Mouse (Mus musculus) MEL (cell line): Measurements from ENCODE around the gene Tuba3a. TPM values are rescaled to one million over a fixed set of nuclear protein-coding genes. Genes with fewer than 3 reads are reported as not detected.

Experiments used
- DNase-seq: peaks from one replicate; pipeline ENCODE4 v3.0.0; 2011; ENCODE audit warnings: low read depth, low spot score
- H3K27ac ChIP-seq: 2 replicates; pipeline ENCODE4 v1.5.1; 2012; ENCODE audit warnings: low read depth, mild to moderate bottlenecking, control low read depth, low read length, moderate library complexity; ENCODE audit not compliant: control insufficient read depth
- H3K27me3 ChIP-seq, 2 experiments: fragments of 150-350 bp in 1 of 2; sonication (generic) in 1 of 2; 2 replicates each; pipeline ENCODE4 v1.6.1; 2012; ENCODE audit warnings: low read length in 2 of 2, mild to moderate bottlenecking in 2 of 2, improper control_type of control experiment in 1 of 2, moderate library complexity in 1 of 2; ENCODE audit not compliant: insufficient read depth in 2 of 2, control insufficient read depth in 1 of 2
- H3K36me3 ChIP-seq, 2 experiments: 2 replicates each; pipeline ENCODE4 v1.6.1; 2012 to 2014; ENCODE audit warnings: low read length in 2 of 2, improper control_type of control experiment in 1 of 2, inconsistent platforms in 1 of 2, mild to moderate bottlenecking in 1 of 2; ENCODE audit not compliant: insufficient read depth in 2 of 2, control insufficient read depth in 1 of 2
- H3K4me1 ChIP-seq, 2 experiments: fragments of 150-350 bp in 1 of 2; sonication (generic) in 1 of 2; 2 replicates each; pipeline ENCODE4 v1.6.1; 2012; ENCODE audit warnings: low read length in 2 of 2, improper control_type of control experiment in 1 of 2, mild to moderate bottlenecking in 1 of 2; ENCODE audit not compliant: insufficient read depth in 2 of 2, control insufficient read depth in 1 of 2
- H3K4me3 ChIP-seq, 2 experiments: fragments of 150-350 bp in 1 of 2; sonication (generic) in 1 of 2; 2 replicates each; pipeline ENCODE4 v1.5.1; 2012; ENCODE audit warnings: low read depth in 2 of 2, low read length in 2 of 2, mild to moderate bottlenecking in 2 of 2, moderate library complexity in 2 of 2, control low read depth in 1 of 2, improper control_type of control experiment in 1 of 2; ENCODE audit not compliant: control insufficient read depth in 1 of 2, insufficient read depth in 1 of 2
- H3K79me2 ChIP-seq: 2 replicates; pipeline ENCODE4 v1.6.1; 2012; ENCODE audit warnings: mild to moderate bottlenecking, low read length, moderate library complexity; ENCODE audit not compliant: control insufficient read depth, poor library complexity, insufficient read depth
- H3K9ac ChIP-seq: 2 replicates; pipeline ENCODE4 v1.6.1; 2012; ENCODE audit warnings: low read depth, mild to moderate bottlenecking, control low read depth, low read length, moderate library complexity; ENCODE audit not compliant: control insufficient read depth, poor library complexity, severe bottlenecking
- H3K9me3 ChIP-seq: fragments of 150-350 bp; sonication (generic); replicated peaks from 2 replicates; pipeline ENCODE4 v1.6.1; 2012; ENCODE audit warnings: mild to moderate bottlenecking, low read length, improper control_type of control experiment, moderate library complexity; ENCODE audit not compliant: insufficient read depth
- BHLHE40 ChIP-seq: IDR thresholded peaks from 2 replicates; pipeline ENCODE4 v1.6.1; 2012; ENCODE audit warnings: low read depth, mild to moderate bottlenecking, inconsistent platforms, low read length, improper control_type of control experiment, borderline replicate concordance
- CHD2 ChIP-seq: IDR thresholded peaks from 2 replicates; pipeline ENCODE4 v1.6.1; 2011; ENCODE audit warnings: low read length, improper control_type of control experiment
- EP300 ChIP-seq, 2 experiments: IDR thresholded peaks; 2 replicates each; pipeline ENCODE4 v1.6.1; 2011; ENCODE audit warnings: improper control_type of control experiment in 2 of 2, low read length in 2 of 2, low read depth in 1 of 2, mild to moderate bottlenecking in 1 of 2
- GABPA ChIP-seq: IDR thresholded peaks from 2 replicates; pipeline ENCODE4 v1.6.1; 2012; ENCODE audit warnings: low read depth, mild to moderate bottlenecking, inconsistent platforms, low read length, improper control_type of control experiment, moderate library complexity
- JUND ChIP-seq: IDR thresholded peaks from 2 replicates; pipeline ENCODE4 v1.6.1; 2011; ENCODE audit warnings: low read depth, mild to moderate bottlenecking, improper control_type of control experiment, low read length
- MAFK ChIP-seq: IDR thresholded peaks from 2 replicates; pipeline ENCODE4 v1.6.1; 2011; ENCODE audit warnings: low read depth, mild to moderate bottlenecking, low read length, improper control_type of control experiment, borderline replicate concordance
- MAX ChIP-seq: IDR thresholded peaks from 2 replicates; pipeline ENCODE4 v1.6.1; 2011; ENCODE audit warnings: low read length, improper control_type of control experiment
- MXI1 ChIP-seq: IDR thresholded peaks from 2 replicates; pipeline ENCODE4 v1.6.1; 2011; ENCODE audit warnings: mild to moderate bottlenecking, low read depth, low read length, improper control_type of control experiment
- MYB ChIP-seq: IDR thresholded peaks from 2 replicates; pipeline ENCODE4 v1.6.1; 2011; ENCODE audit warnings: mild to moderate bottlenecking, low read depth, low read length, improper control_type of control experiment
- MYC ChIP-seq: IDR thresholded peaks from 2 replicates; pipeline ENCODE4 v1.6.1; 2011; ENCODE audit warnings: low read depth, mild to moderate bottlenecking, low read length, improper control_type of control experiment, moderate library complexity
- NELFE ChIP-seq: IDR thresholded peaks from 2 replicates; pipeline ENCODE4 v1.6.1; 2011; ENCODE audit warnings: low read depth, low read length, improper control_type of control experiment
- NRF1 ChIP-seq: IDR thresholded peaks from 2 replicates; pipeline ENCODE4 v1.6.1; 2014; ENCODE audit warnings: low read depth, mild to moderate bottlenecking, inconsistent platforms, low read length, improper control_type of control experiment, moderate library complexity; ENCODE audit not compliant: poor library complexity, insufficient read depth, severe bottlenecking
- POLR2AphosphoS2 ChIP-seq: IDR thresholded peaks from 2 replicates; pipeline ENCODE4 v1.6.1; 2011; ENCODE audit warnings: low read length, improper control_type of control experiment
- RAD21 ChIP-seq: IDR thresholded peaks from 2 replicates; pipeline ENCODE4 v1.6.1; 2011; ENCODE audit warnings: mild to moderate bottlenecking, low read depth, low read length, improper control_type of control experiment
- RCOR1 ChIP-seq: IDR thresholded peaks from 2 replicates; pipeline ENCODE4 v1.6.1; 2012; ENCODE audit warnings: low read depth, mild to moderate bottlenecking, inconsistent platforms, low read length, improper control_type of control experiment
- TAL1 ChIP-seq: IDR thresholded peaks from 2 replicates; pipeline ENCODE4 v1.6.1; 2012; ENCODE audit warnings: mild to moderate bottlenecking, inconsistent platforms, low read length, moderate library complexity, mixed read lengths
- TCF12 ChIP-seq: IDR thresholded peaks from 2 replicates; pipeline ENCODE4 v1.6.1; 2014; ENCODE audit warnings: low read depth, mild to moderate bottlenecking, inconsistent platforms, low read length, improper control_type of control experiment, moderate library complexity
- ZKSCAN1 ChIP-seq: IDR thresholded peaks from 2 replicates; pipeline ENCODE4 v1.6.1; 2012; ENCODE audit warnings: low read depth, mild to moderate bottlenecking, inconsistent platforms, low read length, improper control_type of control experiment, moderate library complexity
- ZNF384 ChIP-seq: IDR thresholded peaks from 2 replicates; pipeline ENCODE4 v1.6.1; 2012; ENCODE audit warnings: low read depth, mild to moderate bottlenecking, inconsistent platforms, low read length, improper control_type of control experiment
- polyA plus RNA-seq, 2 experiments: library from polyadenylated mRNA; stranded (reverse) in 1 of 2; unstranded in 1 of 2; fragments of >175 nt in 1 of 2; fragments of >200 nt in 1 of 2; gene quantifications; 2 replicates each; pipeline versions ENCODE4 v1.2.1 to v1.2.4; 2012; ENCODE audit warnings: low replicate concordance in 2 of 2, low read depth in 1 of 2; ENCODE audit not compliant: insufficient read length in 2 of 2, insufficient read depth in 1 of 2, missing spikeins in 1 of 2
- total RNA-seq: library from RNA; depleted of rRNA; stranded (reverse); fragments of 300-350 nt; gene quantifications from 2 replicates; pipeline ENCODE4 v1.2.3, GENCODE M21; 2012

Tuba3a gene
- total and polyA plus RNA-seq, 3 experiments = 0.06 TPM; not detected in 2

DNA sequence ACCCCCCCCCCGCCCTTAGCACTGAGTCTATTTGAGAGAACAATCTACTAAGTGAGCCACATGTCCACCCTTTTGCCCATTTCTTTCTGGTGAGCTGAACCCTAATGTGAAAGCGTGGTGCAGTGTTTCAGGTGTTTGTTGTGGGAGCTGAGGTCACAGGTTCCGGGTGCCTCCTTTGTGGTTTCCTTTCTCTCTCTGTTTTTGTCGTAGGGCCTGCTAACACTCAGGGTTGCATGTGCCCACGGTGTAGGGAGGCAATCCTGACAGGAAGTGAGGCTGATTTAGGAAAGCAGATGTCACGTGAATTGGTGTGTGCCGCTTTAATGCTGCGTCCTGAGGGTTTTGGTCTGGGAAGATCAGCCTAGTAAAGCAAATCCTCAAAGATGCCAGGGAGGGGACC, 44.3 kb downstream of the Tuba3a start:
- Histone ChIP-seq H3K4me3 (no peak overlapping the region), H3K27ac (no peak overlapping the region), H3K36me3 (no peaks in the 10 kb centered on the region), H3K4me1 (peaks cover 0 to 4% of the 10 kb centered on the region in 2 experiments; a peak in 2 of 4 replicates), H3K9ac (no peak overlapping the region), H3K27me3 (peaks cover 0 to 1% of the 10 kb centered on the region in 2 experiments; a peak in 1 of 4 replicates), H3K9me3 (no peaks in the 10 kb centered on the region), H3K79me2 (no peaks in the 10 kb centered on the region)
- DNase-seq = no peak
- TF ChIP-seq MAFK (no peak), MAX (no peak), BHLHE40 (no peak), EP300 (IDR thresholded peaks at IDR 0.05; ENCODE audit: low read depth in 1 of 2, low read length in 2 of 2) (no peak), TCF12 (no peak), MYB (no peak), GABPA (no peak), POLR2AphosphoS2 (no peak), ZKSCAN1 (no peak), NRF1 (no peak), TAL1 (no peak), MYC (no peak), CHD2 (no peak), RCOR1 (no peak), MXI1 (no peak)

DNA sequence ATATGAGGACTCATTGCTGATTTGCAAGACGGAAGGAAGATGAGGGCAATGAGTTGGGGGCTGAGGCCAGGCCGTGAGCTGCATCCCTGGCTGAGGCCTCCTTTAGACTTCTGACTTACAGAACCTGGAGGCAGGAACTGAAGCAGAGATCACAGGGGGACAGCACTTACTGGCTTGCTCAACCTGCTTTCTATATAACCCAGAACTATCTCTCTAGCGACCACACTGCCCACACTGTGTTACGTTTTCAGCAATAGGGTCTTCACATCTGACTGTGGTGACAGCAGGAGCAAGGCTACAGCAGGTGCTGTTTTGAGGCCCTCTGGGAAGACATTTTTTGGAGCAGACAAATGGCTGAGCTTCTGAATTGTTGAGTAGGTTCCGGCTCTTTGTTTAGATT, 45.2 kb downstream of the Tuba3a start:
- Histone ChIP-seq H3K4me1 (peaks cover 0 to 4% of the 10 kb centered on the region in 2 experiments; a peak in 2 of 4 replicates), H3K36me3 (no peaks in the 10 kb centered on the region), H3K27me3 (no peaks in the 10 kb centered on the region), H3K9ac (no peak overlapping the region)
- TF ChIP-seq RAD21 (no peak), CHD2 (no peak), JUND (no peak), ZNF384 (no peak), NELFE (no peak)
- TF ChIP-seq, all 39 proteins: peak for 0
- Histone ChIP-seq H3K4me3 (no peak overlapping the region), H3K9me3 (no peaks in the 10 kb centered on the region), H3K27ac (no peak overlapping the region), H3K79me2 (no peaks in the 10 kb centered on the region)
- DNase-seq = no peak
